Mouse (Mus musculus) embryonic stem cell, embryonic (primary cell): Measurements from ENCODE around the gene Oaz2.

Experiments
- CTCF ChIA-PET, 4 experiments: fragments of 300-600 bp in 2 of 4; fragments of 350-600 bp in 2 of 4; sonication (Branson Sonifier 250); formaldehyde crosslinking; loops; one replicate each; lab custom pipeline; 2022; ENCODE audit warnings: inconsistent platforms in 2 of 4; lab: Charles Lee
- POLR2A ChIA-PET, 4 experiments: fragments of 300-600 bp in 2 of 4; fragments of 350-600 bp in 2 of 4; sonication (Branson Sonifier 250); formaldehyde crosslinking; loops; one replicate each; lab custom pipeline; 2022; ENCODE audit warnings: antibody characterized with exemption in 4 of 4, inconsistent platforms in 1 of 4; lab: Charles Lee

Oaz2 gene

GRCm38 (mm10) chr9:65667701-65668100 lies at the start of gene Oaz2:
Gene Oaz2 (plus strand): TSS chr9:65668001.
- ChIA-PET POLR2A (interaction anchor here in 3 of 4 experiments (0.8 to 25.8 kb wide), 12 partner anchors 8 to 80 kb away, joined by 3 to 590 read pairs (median 5); partner anchors contain the start of genes Pif1 (in 1 of the 3) and Rbpms2 (in 1 of the 3)), CTCF (interaction anchor here in 3 of 4 experiments (0.6 to 9.3 kb wide), 8 partner anchors 12 to 69 kb away, joined by 3 to 195 read pairs (median 4); no protein-coding TSS in a partner anchor)

- ChIA-PET CTCF (interaction anchor here in 3 of 4 experiments (0.6 to 2.9 kb wide), 7 partner anchors 13 to 46 kb away, joined by 3 to 19 read pairs (median 4); no protein-coding TSS in a partner anchor), POLR2A (interaction anchor here in 3 of 4 experiments (0.5 to 23.9 kb wide), 25 partner anchors 9 to 105 kb away, joined by 3 to 590 read pairs (median 7); partner anchors contain the start of genes Rbpms2 (in 3 of the 3), Oaz2 (in 1 of the 3) and Plekho2 (in 1 of the 3))
Measured at GRCm38 (mm10) chr9:65619311-65619710, 48.5 kb upstream of the Oaz2 start.

- POLR2A ChIA-PET: interaction anchor here in 3 of 4 experiments (0.6 to 23.9 kb wide), 20 partner anchors 8 to 307 kb away, joined by 3 to 590 read pairs (median 10); partner anchors contain the start of genes Rbpms2 (in 2 of the 3) and Oaz2 (in 1 of the 3)
- CTCF ChIA-PET: interaction anchor here in 3 of 4 experiments (0.6 to 2.9 kb wide), 7 partner anchors 8 to 44 kb away, joined by 3 to 19 read pairs (median 4); partner anchors contain the start of gene Rbpms2 (in 1 of the 3)
Measured at GRCm38 (mm10) chr9:65621196-65621595, 46.6 kb upstream of the Oaz2 start.

GRCm38 (mm10) chr9:65621666-65622065 lies 46.1 kb upstream of the Oaz2 start:
- CTCF ChIA-PET: interaction anchor here in 3 of 4 experiments (0.6 to 2.9 kb wide), 4 partner anchors 16 to 42 kb away, joined by 3 to 19 read pairs (median 6); no protein-coding TSS in a partner anchor
- POLR2A ChIA-PET: interaction anchor here in 3 of 4 experiments (0.7 to 23.9 kb wide), 16 partner anchors 8 to 65 kb away, joined by 3 to 590 read pairs (median 20); partner anchors contain the start of genes Rbpms2 (in 2 of the 3) and Oaz2 (in 1 of the 3)

- ChIA-PET CTCF (no interaction called here), POLR2A (interaction anchor here in 3 of 4 experiments (0.5 to 23.9 kb wide), 6 partner anchors 10 to 317 kb away, joined by 3 to 590 read pairs (median 5); partner anchors contain the start of gene Oaz2 (in 1 of the 3))
Measured at GRCm38 (mm10) chr9:65622826-65623225, 45.0 kb upstream of the Oaz2 start.

- POLR2A ChIA-PET: interaction anchor here in 2 of 4 experiments (1.0 to 23.9 kb wide), 11 partner anchors 8 to 41 kb away, joined by 3 to 590 read pairs (median 7); partner anchors contain the start of gene Oaz2 (in 1 of the 2)
- CTCF ChIA-PET: interaction anchor here in 1 of 4 experiments (0.6 kb wide), 1 partner anchor 32 kb away, joined by 6 read pairs; no protein-coding TSS in a partner anchor
Measured at GRCm38 (mm10) chr9:65624266-65624665, 43.5 kb upstream of the Oaz2 start.

- ChIA-PET POLR2A (interaction anchor here in 3 of 4 experiments (0.7 to 23.9 kb wide), 34 partner anchors 9 to 198 kb away, joined by 3 to 590 read pairs (median 6); partner anchors contain the start of genes Oaz2 (in 1 of the 3), Plekho2 (in 1 of the 3) and Zfp609 (in 1 of the 3)), CTCF (interaction anchor here (0.5 to 1.6 kb wide), 9 partner anchors 8 to 275 kb away, joined by 3 to 9 read pairs (median 4); no protein-coding TSS in a partner anchor)
Measured at GRCm38 (mm10) chr9:65629025-65629766, 38.6 kb upstream of the Oaz2 start, which contains the start of gene Rbpms2. Gene Rbpms2 (plus strand): TSS chr9:65629648.

- ChIA-PET CTCF (interaction anchor here (0.6 to 4.9 kb wide), 12 partner anchors 9 to 1753 kb away, joined by 3 to 35 read pairs (median 4); no protein-coding TSS in a partner anchor), POLR2A (interaction anchor here (0.6 to 23.9 kb wide), 31 partner anchors 9 to 1077 kb away, joined by 3 to 590 read pairs (median 5); partner anchors contain the start of genes Oaz2 (in 1 of the 4), Plekho2 (in 1 of the 4) and Zfp609 (in 1 of the 4))
Measured at GRCm38 (mm10) chr9:65629767-65630630, 37.8 kb upstream of the Oaz2 start.

- ChIA-PET POLR2A (interaction anchor here (0.6 to 23.9 kb wide), 51 partner anchors 9 to 1078 kb away, joined by 3 to 590 read pairs (median 5); partner anchors contain the start of genes Oaz2 (in 1 of the 4), Pif1 (in 1 of the 4), Plekho2 (in 1 of the 4) and Zfp609 (in 1 of the 4)), CTCF (interaction anchor here (0.6 to 4.9 kb wide), 11 partner anchors 8 to 1754 kb away, joined by 3 to 35 read pairs (median 4); no protein-coding TSS in a partner anchor)
Measured at GRCm38 (mm10) chr9:65630631-65631353, 37.0 kb upstream of the Oaz2 start.

- ChIA-PET CTCF (interaction anchor here in 3 of 4 experiments (0.9 to 4.9 kb wide), 9 partner anchors 9 to 38 kb away, joined by 3 to 35 read pairs (median 4); no protein-coding TSS in a partner anchor), POLR2A (interaction anchor here (0.6 to 23.9 kb wide), 37 partner anchors 8 to 1989 kb away, joined by 3 to 590 read pairs (median 5); partner anchors contain the start of genes Oaz2 (in 1 of the 4), Pif1 (in 1 of the 4) and Zfp609 (in 1 of the 4))
Measured at GRCm38 (mm10) chr9:65631354-65632021, 36.3 kb upstream of the Oaz2 start.

- POLR2A ChIA-PET: interaction anchor here (0.6 to 23.9 kb wide), 24 partner anchors 8 to 178 kb away, joined by 3 to 590 read pairs (median 6); partner anchors contain the start of gene Oaz2 (in 1 of the 4)
- CTCF ChIA-PET: interaction anchor here in 2 of 4 experiments (1.0 to 1.9 kb wide), 3 partner anchors 28 to 48 kb away, joined by 4 to 5 read pairs (median 5); no protein-coding TSS in a partner anchor
Measured at GRCm38 (mm10) chr9:65635766-65636165, 32.0 kb upstream of the Oaz2 start.

GRCm38 (mm10) chr9:65636926-65637325 lies 30.9 kb upstream of the Oaz2 start:
- CTCF ChIA-PET: interaction anchor here in 2 of 4 experiments (1.1 kb wide), 2 partner anchors 31 kb away, joined by 3 to 4 read pairs; no protein-coding TSS in a partner anchor
- POLR2A ChIA-PET: interaction anchor here (0.6 to 23.9 kb wide), 25 partner anchors 7 to 488 kb away, joined by 3 to 590 read pairs (median 4); partner anchors contain the start of genes Oaz2 (in 1 of the 4) and Rbpms2 (in 1 of the 4)

- POLR2A ChIA-PET: interaction anchor here in 2 of 4 experiments (0.7 to 23.9 kb wide), 16 partner anchors 8 to 61 kb away, joined by 3 to 590 read pairs (median 14); partner anchors contain the start of genes Rbpms2 (in 2 of the 2) and Oaz2 (in 1 of the 2)
- CTCF ChIA-PET: interaction anchor here in 2 of 4 experiments (0.6 to 1.9 kb wide), 5 partner anchors 8 to 260 kb away, joined by 3 to 9 read pairs (median 3); no protein-coding TSS in a partner anchor
Measured at GRCm38 (mm10) chr9:65639065-65639464, 28.7 kb upstream of the Oaz2 start.

- ChIA-PET CTCF (interaction anchor here (0.6 to 2.6 kb wide), 19 partner anchors 8 to 116 kb away, joined by 3 to 15 read pairs (median 4); no protein-coding TSS in a partner anchor), POLR2A (interaction anchor here (0.6 to 23.9 kb wide), 77 partner anchors 9 to 1461 kb away, joined by 3 to 590 read pairs (median 5); partner anchors contain the start of genes Plekho2 (in 3 of the 4), Rbpms2 (in 2 of the 4), Mtfmt (in 1 of the 4) and Oaz2 (in 1 of the 4))
Measured at GRCm38 (mm10) chr9:65640838-65641410, 26.9 kb upstream of the Oaz2 start.
